Mouse (Mus musculus) monocyte, adult 5-6 weeks (primary cell): ENCODE data around the gene Degs2. TPM values are rescaled to one million over a fixed set of nuclear protein-coding genes. Genes with fewer than 3 reads are reported as not detected.

Experiments used
- total RNA-seq: library from RNA; stranded (forward); fragments of 200-1000, 200-491, 200-594 nt; gene quantifications from 3 replicates; pipeline ENCODE4 v1.2.3, GENCODE M21; 2017

The Degs2 gene
- total RNA-seq, 1 experiment from 2014 or later, result not detected

Other genes starting within 250 kb of the Degs2 start
- 395 to 558 TPM (median 422 TPM) in 3 replicates for gene Evl, start 147.6 kb downstream of the Degs2 start, total RNA-seq
- 51.4 to 60.9 TPM (median 60.3 TPM) in 3 replicates for gene Yy1, start 90.7 kb upstream of the Degs2 start, total RNA-seq
- 0.11 to 1.8 TPM in 2 of 3 replicates, not detected in the other for gene Slc25a29, start 133.6 kb upstream of the Degs2 start, total RNA-seq
- 0.48 to 1.3 TPM in 2 of 3 replicates, not detected in the other for gene Slc25a47, start 133.7 kb upstream of the Degs2 start, total RNA-seq
- gene Wdr25, start 191.3 kb upstream of the Degs2 start, total RNA-seq, result 3.0 to 9.0 TPM (median 6.5 TPM) in 3 replicates
- gene Wars, start 191.9 kb upstream of the Degs2 start, total RNA-seq, result 42.0 to 59.0 TPM (median 59.0 TPM) in 3 replicates